Mouse (Mus musculus) CH12.LX (cell line): ENCODE measurements at regions not wholly inside any gene's neighbourhood (a gene's known extent, or its start where the extent isn't known, plus 50 kb on each side); places are given as distances from the start of the nearest gene placed in this dataset.

Experiments
- DNase-seq: peaks from one replicate; pipeline ENCODE4 v3.0.0-alpha.2; 2013; ENCODE audit errors: extremely low read depth
- H3K27ac ChIP-seq: 2 replicates; pipeline ENCODE4 v1.5.1; 2012; ENCODE audit warnings: low read depth, mild to moderate bottlenecking, control low read depth, moderate library complexity; ENCODE audit not compliant: insufficient read depth
- H3K27me3 ChIP-seq: replicated peaks from 2 replicates; pipeline ENCODE3; 2012; ENCODE audit warnings: inconsistent platforms
- H3K36me3 ChIP-seq, 2 experiments: replicated peaks in 1 of 2; 2 replicates each; pipeline versions ENCODE3 to v1.6.1; 2012; ENCODE audit warnings: inconsistent platforms in 1 of 2, low read length in 1 of 2, mild to moderate bottlenecking in 1 of 2, mixed read lengths in 1 of 2, moderate library complexity in 1 of 2; ENCODE audit not compliant: control insufficient read depth in 1 of 2, insufficient read depth in 1 of 2
- H3K4me1 ChIP-seq, 2 experiments: 2 replicates each; pipeline ENCODE4 v1.6.1; 2012; ENCODE audit warnings: inconsistent platforms in 1 of 2, moderate library complexity in 1 of 2; ENCODE audit not compliant: insufficient read depth in 2 of 2, control insufficient read depth in 1 of 2
- H3K4me2 ChIP-seq: 2 replicates; pipeline ENCODE4 v1.6.1; 2012; ENCODE audit warnings: low read depth, mild to moderate bottlenecking, control low read depth; ENCODE audit not compliant: poor library complexity, insufficient read depth, severe bottlenecking
- H3K4me3 ChIP-seq, 3 experiments: fragments of 150-350 bp in 1 of 3; sonication (generic) in 1 of 3; replicated peaks in 1 of 3; 2 replicates each; pipeline versions ENCODE3 to v1.5.1; 2011 to 2012; ENCODE audit warnings: low read depth in 2 of 3, low read length in 2 of 3, mild to moderate bottlenecking in 2 of 3, moderate library complexity in 2 of 3, control low read depth in 1 of 3, improper control_type of control experiment in 1 of 3, inconsistent platforms in 1 of 3, mixed read lengths in 1 of 3; ENCODE audit not compliant: poor library complexity in 1 of 3
- H3K79me2 ChIP-seq: replicated peaks from 2 replicates; pipeline ENCODE4 v1.6.1; 2012; ENCODE audit warnings: mild to moderate bottlenecking, moderate library complexity; ENCODE audit not compliant: control insufficient read depth, poor library complexity, insufficient read depth, severe bottlenecking; ENCODE audit errors: extremely low read depth
- H3K9ac ChIP-seq: 2 replicates; pipeline ENCODE4 v1.6.1; 2012; ENCODE audit warnings: low read depth, mild to moderate bottlenecking, control low read depth, moderate library complexity; ENCODE audit not compliant: insufficient read depth
- H3K9me3 ChIP-seq: replicated peaks from 2 replicates; pipeline ENCODE3; 2012; ENCODE audit warnings: low read length, inconsistent platforms, mixed read lengths
- BHLHE40 ChIP-seq: IDR thresholded peaks from 2 replicates; pipeline ENCODE4 v1.6.1; 2011; ENCODE audit warnings: mild to moderate bottlenecking, low read depth, low read length, improper control_type of control experiment
- CHD1 ChIP-seq: IDR thresholded peaks from 2 replicates; pipeline ENCODE4 v1.6.1; 2012; ENCODE audit warnings: low read depth, low read length, improper control_type of control experiment, inconsistent platforms
- CTCF ChIP-seq, 2 experiments: IDR thresholded peaks in 1 of 2; conservative IDR thresholded peaks in 1 of 2; 2 replicates each; pipeline ENCODE4 v1.5.1; 2011 to 2012; ENCODE audit warnings: low read depth in 2 of 2, low read length in 2 of 2, improper control_type of control experiment in 1 of 2, inconsistent platforms in 1 of 2, mild to moderate bottlenecking in 1 of 2, moderate library complexity in 1 of 2
- GABPA ChIP-seq: IDR thresholded peaks from 2 replicates; pipeline ENCODE4 v1.6.1; 2012; ENCODE audit warnings: low read depth, low read length, improper control_type of control experiment, inconsistent platforms; ENCODE audit not compliant: insufficient replicate concordance
- MAFK ChIP-seq: IDR thresholded peaks from 2 replicates; pipeline ENCODE4 v1.6.1; 2011; ENCODE audit warnings: low read length, improper control_type of control experiment; ENCODE audit not compliant: insufficient replicate concordance
- MXI1 ChIP-seq: IDR thresholded peaks from 2 replicates; pipeline ENCODE4 v1.6.1; 2011; ENCODE audit warnings: mild to moderate bottlenecking, low read depth, low read length, improper control_type of control experiment
- MYC ChIP-seq: IDR thresholded peaks from 2 replicates; pipeline ENCODE4 v1.6.1; 2011; ENCODE audit warnings: low read depth, mild to moderate bottlenecking, improper control_type of control experiment, low read length
- NELFE ChIP-seq: IDR thresholded peaks from 2 replicates; pipeline ENCODE4 v1.6.1; 2011; ENCODE audit warnings: low read depth, low read length, improper control_type of control experiment
- PAX5 ChIP-seq: IDR thresholded peaks from 2 replicates; pipeline ENCODE4 v1.6.1; 2012; ENCODE audit warnings: low read length, inconsistent platforms, mixed read lengths
- POLR2A ChIP-seq: IDR thresholded peaks from 2 replicates; pipeline ENCODE4 v1.6.1; 2011; ENCODE audit warnings: low read depth, mild to moderate bottlenecking, improper control_type of control experiment, low read length
- RAD21 ChIP-seq: IDR thresholded peaks from 2 replicates; pipeline ENCODE4 v1.6.1; 2011; ENCODE audit warnings: low read depth, mild to moderate bottlenecking, low read length, improper control_type of control experiment, moderate library complexity
- SMC3 ChIP-seq: IDR thresholded peaks from 2 replicates; pipeline ENCODE4 v1.6.1; 2011; ENCODE audit warnings: low read depth, low read length, improper control_type of control experiment
- UBTF ChIP-seq: IDR thresholded peaks from 2 replicates; pipeline ENCODE4 v1.6.1; 2012; ENCODE audit warnings: low read depth, mild to moderate bottlenecking, inconsistent platforms, low read length, improper control_type of control experiment, moderate library complexity
- USF1 ChIP-seq: IDR thresholded peaks from 2 replicates; pipeline ENCODE4 v1.6.1; 2014; ENCODE audit warnings: low read depth, mild to moderate bottlenecking, inconsistent platforms, low read length, improper control_type of control experiment
- ZKSCAN1 ChIP-seq: IDR thresholded peaks from 2 replicates; pipeline ENCODE4 v1.6.1; 2012; ENCODE audit warnings: low read depth, inconsistent platforms, low read length, improper control_type of control experiment, borderline replicate concordance
- ZMIZ1 ChIP-seq: IDR thresholded peaks from 2 replicates; pipeline ENCODE4 v1.6.1; 2012; ENCODE audit warnings: low read depth, mild to moderate bottlenecking, inconsistent platforms, low read length, improper control_type of control experiment
- ZNF384 ChIP-seq: IDR thresholded peaks from 2 replicates; pipeline ENCODE4 v1.6.1; 2012; ENCODE audit warnings: low read depth, low read length, improper control_type of control experiment, inconsistent platforms
- dilution Hi-C: fragments of 300-500 bp; cut with MboI; formaldehyde crosslinking; loops from 2 replicates; pipeline ENCODE4 v1.14.3; 2020; ENCODE audit warnings: low sequenced_read_pairs; ENCODE audit not compliant: extremely low pct_unique_long_range_greater_than_20kb, extremely low pct_ligation_motif_present
- in situ Hi-C: fragments of 300-500 bp; cut with MboI; formaldehyde crosslinking; loops from 3 replicates; pipeline ENCODE4 v1.14.3; 2019; ENCODE audit warnings: low sequenced_read_pairs, low pct_ligation_motif_present, low pct_unique_long_range_greater_than_20kb, mixed read lengths

DNA sequence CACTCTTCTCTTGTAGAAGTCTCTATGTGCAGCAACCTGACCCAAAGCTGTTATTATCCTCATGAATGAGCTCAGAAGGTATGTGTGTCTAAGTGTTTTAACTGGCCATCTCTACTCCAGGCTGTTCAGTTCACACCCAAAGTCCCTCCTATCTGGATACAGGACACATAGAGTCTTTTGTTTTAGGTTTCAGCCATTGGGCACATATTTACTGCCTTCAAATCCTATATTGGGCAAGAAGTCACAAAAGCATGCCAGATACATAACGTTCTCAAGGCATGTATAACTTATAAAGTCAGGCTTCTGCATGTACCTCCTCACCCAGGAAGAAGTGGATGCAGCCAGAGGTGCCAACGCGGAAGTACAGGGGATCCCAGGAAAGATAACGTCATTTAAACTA lies 136.6 kb upstream of the Mmadhc start:
- H3K27ac ChIP-seq, result no peak overlapping the region
- no peaks in the 10 kb centered on the region for H3K4me1 ChIP-seq
- DNase-seq, result no peak
- no peaks in the 10 kb centered on the region for H3K9me3 ChIP-seq
- no peak overlapping the region for H3K9ac ChIP-seq
- H3K4me2 ChIP-seq, result no peak overlapping the region
- no peaks in the 10 kb centered on the region for H3K36me3 ChIP-seq
- H3K79me2 ChIP-seq, result no peaks in the 10 kb centered on the region
- TF ChIP-seq GABPA (no peak), ZMIZ1 (no peak), CHD1 (no peak), UBTF (no peak), RAD21 (no peak), ZNF384 (no peak), NELFE (no peak), POLR2A (no peak), MYC (no peak), BHLHE40 (no peak), ZKSCAN1 (no peak)
- in situ Hi-C loops (no loop called here), dilution Hi-C loops (no loop called here)
- H3K4me3 ChIP-seq, result no peak overlapping the region
- H3K27me3 ChIP-seq, result no peaks in the 10 kb centered on the region

DNA sequence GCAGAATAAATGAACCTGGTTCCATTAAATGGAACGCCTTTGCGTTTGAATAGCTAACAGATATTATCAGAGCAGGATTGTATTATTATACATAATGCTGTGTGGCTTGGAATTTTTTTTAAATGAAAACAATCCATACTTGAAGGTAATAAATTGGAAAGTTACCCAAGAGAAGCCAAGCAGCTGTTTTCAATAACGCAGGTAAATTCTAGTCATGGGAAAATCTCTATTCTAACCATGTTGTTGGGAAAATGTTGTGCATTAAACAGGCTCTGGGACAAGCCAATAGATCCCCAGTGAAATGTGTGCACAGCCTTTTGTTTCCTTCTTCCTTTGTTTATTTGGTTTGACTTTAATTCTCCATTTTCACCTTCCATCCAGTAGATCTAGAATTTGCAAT lies 128.6 kb upstream of the Mmadhc start:
- Histone ChIP-seq H3K36me3 (no peaks in the 10 kb centered on the region), H3K9ac (no peak overlapping the region), H3K27ac (no peak overlapping the region), H3K4me3 (no peak overlapping the region), H3K4me1 (no peaks in the 10 kb centered on the region), H3K4me2 (no peak overlapping the region), H3K79me2 (no peaks in the 10 kb centered on the region), H3K9me3 (no peaks in the 10 kb centered on the region), H3K27me3 (no peaks in the 10 kb centered on the region)
- DNase-seq, result no peak
- no peak for TF ChIP-seq SMC3
- TF ChIP-seq PAX5, result no peak
- TF ChIP-seq UBTF, result no peak
- TF ChIP-seq POLR2A, result no peak
- TF ChIP-seq MAFK, result no peak
- in situ Hi-C loops, result no loop called here
- dilution Hi-C loops, result no loop called here

DNA sequence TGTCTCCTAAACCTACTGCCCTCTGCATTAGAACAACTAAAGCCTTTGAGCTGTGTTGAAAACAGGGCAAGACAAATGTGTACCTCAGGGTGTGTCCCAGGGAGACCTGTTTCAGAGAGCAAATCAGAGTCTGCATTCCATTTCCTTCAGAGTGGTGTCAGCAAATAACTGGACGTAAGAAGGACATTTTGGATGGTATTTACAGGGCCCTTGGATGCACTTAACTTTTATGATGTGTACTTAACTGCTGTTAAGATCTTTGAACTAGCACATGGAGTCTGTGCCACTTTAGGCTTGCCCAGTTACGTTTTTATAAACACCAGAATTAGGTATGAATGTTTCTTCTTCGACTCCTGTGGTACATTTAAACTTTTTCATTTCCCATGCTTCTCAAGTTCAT lies 123.0 kb upstream of the Mmadhc start:
- Histone ChIP-seq H3K4me2 (no peak overlapping the region), H3K27me3 (no peaks in the 10 kb centered on the region), H3K4me1 (no peaks in the 10 kb centered on the region), H3K79me2 (no peaks in the 10 kb centered on the region), H3K9ac (no peak overlapping the region), H3K36me3 (no peaks in the 10 kb centered on the region), H3K27ac (no peak overlapping the region), H3K9me3 (no peaks in the 10 kb centered on the region), H3K4me3 (no peak overlapping the region)
- in situ Hi-C loops, result no loop called here
- dilution Hi-C loops, result no loop called here
- DNase-seq, result no peak
- TF ChIP-seq NELFE, result no peak
- no peak for TF ChIP-seq USF1
- TF ChIP-seq MXI1, result no peak
- no peak for TF ChIP-seq CTCF (conservative IDR thresholded peaks at IDR 0.05 in 1 of 2, IDR thresholded peaks at IDR 0.05 in 1 of 2; ENCODE audit: low read depth in 2 of 2, low read length in 2 of 2)
- TF ChIP-seq PAX5, result no peak
